Mouse (Mus musculus): ENCODE measurements around the gene Kcnj14.

Kcnj14 gene

DNA sequence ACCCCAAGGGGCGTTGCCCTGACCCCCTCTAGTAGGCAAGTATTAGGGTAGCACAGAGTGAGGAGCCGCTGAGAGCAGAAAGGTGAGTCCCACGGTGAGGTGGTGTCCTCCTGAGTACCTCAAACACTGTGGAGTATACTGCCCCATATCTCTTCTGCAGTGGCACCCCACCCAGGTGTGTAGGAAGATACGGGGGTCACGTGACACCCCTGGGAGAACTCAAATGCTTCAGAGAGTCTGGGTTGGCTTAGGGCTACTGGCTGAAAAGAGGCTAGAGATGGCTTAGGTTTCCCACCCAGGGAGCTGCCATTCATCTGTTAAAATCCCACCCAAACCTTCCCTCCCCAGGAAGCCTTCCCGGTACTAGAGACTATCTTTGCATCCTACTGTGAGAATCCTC lies 27.6 kb downstream of the Kcnj14 start:
- WGBS: 48% methylated on average over 6 of the region's 6 CpGs

DNA sequence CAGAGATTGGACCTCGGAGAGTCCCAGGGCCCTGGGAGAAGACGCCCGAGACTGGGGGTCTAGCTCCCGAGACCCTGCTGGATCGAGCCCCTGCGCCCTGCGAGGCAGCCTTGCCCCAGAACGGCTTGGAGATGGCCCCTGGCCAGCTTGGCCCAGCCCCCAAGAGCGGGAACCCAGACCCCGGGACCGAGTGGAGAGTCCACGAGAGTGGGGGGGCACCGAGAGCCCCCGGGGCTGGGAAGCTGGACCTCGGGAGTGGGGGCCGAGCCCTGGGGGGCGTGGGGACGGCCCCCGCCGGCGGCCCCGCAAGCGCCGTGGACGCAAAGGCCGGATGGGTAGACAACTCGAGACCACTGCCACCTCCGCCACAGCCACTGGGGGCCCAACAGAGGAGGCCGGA lies 29.6 kb downstream of the Kcnj14 start:
- WGBS: 89% methylated on average over 29 of the region's 29 CpGs

DNA sequence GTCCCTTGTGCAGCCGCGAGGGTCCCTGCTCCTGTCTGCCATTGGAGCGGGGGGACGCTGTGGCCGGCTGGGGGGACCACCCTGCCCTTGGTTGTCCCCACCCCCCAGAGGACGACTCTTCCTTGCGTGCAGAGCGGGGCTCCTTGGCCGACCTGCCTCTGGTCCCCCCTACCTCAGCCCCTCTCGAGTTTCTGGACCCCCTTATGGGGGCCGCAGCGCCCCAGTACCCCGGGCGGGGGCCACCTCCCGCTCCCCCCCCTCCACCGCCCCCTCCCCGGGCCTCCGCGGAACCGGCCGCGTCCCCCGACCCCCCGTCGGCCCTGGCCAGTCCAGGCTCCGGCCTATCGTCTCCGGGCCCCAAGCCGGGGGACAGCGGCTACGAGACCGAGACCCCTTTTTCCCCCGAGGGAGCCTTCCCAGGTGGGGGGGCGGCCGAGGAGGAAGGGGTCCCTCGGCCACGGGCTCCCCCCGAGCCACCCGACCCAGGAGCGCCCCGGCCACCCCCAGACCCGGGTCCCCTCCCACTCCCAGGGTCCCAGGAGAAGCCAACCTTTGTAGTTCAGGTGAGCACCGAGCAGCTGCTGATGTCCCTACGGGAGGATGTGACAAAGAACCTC lies 30.5 kb downstream of the Kcnj14 start:
- WGBS: 84% methylated on average over 44 of the region's 44 CpGs

DNA sequence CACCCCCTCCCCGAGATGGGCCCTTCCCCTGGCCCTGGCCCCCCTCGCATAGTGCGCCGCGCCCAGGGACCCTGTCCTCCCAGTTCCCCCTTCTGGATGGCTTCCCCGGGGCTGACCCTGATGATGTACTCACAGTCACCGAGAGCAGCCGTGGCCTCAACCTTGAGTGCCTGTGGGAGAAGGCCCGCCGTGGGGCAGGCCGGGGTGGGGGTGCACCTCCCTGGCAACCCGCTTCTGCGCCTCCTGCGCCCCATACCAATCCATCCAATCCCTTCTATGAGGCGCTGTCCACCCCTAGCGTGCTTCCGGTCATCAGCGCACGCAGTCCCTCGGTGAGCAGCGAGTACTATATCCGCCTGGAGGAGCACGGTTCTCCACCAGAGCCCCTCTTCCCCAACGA lies 31.3 kb downstream of the Kcnj14 start:
- 83% methylated on average over 24 of the region's 24 CpGs for WGBS

DNA sequence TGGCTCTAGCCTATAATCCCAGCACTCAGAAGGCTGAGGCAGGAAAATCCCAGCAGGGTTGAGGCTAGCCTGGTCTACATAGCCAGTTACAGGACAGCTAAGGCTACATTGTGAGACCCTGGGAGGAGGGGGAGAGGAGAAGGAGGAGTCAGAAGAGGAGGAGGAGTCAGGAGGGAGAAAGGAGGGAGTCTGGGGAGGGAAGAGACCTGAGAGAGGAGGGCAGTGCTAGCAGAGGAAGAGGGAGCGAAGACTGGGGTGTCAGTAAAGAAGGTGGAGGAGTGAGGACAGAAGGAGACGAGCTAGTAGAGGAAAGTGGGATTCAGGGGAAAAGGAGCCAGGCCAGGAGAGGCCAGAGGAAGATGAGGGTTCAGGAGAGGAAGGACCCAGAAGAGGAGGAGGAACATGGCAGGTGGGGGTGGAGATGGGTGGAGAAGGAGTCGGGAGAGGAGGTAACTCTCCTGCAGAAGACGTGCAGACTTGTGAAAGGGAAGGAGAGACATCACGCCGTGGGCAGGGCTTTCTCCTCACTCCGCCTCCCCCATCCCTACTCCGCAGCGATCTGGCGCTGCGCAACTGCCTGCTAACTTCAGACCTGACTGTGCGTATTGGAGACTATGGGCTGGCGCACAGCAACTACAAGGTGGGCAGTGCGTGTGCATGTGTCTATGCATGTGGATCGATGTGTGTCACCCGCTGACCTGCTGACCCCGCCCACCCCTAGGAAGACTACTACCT lies 32.7 kb downstream of the Kcnj14 start:
- 48% methylated on average over 17 of the region's 17 CpGs for WGBS

DNA sequence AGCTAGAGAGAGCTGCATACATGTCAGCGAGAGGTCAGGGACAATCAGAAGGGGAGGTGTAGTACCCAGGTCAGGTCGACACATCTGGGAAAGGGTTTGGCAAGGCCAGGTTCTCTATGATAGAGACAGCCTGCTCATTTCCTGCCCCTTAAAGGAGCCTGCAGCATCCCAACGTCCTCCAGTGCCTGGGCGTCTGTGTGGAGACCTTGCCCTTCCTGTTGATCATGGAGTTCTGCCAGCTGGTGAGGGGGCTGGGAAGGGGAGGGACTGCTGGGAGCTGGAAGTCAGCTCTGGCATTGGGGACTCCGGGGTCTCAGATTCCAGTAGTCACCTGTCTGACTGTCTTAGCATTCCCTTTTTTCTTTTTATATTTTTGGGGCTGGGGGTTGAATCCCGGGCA lies 33.9 kb downstream of the Kcnj14 start:
- WGBS: 65% methylated on average over 6 of the region's 6 CpGs

DNA sequence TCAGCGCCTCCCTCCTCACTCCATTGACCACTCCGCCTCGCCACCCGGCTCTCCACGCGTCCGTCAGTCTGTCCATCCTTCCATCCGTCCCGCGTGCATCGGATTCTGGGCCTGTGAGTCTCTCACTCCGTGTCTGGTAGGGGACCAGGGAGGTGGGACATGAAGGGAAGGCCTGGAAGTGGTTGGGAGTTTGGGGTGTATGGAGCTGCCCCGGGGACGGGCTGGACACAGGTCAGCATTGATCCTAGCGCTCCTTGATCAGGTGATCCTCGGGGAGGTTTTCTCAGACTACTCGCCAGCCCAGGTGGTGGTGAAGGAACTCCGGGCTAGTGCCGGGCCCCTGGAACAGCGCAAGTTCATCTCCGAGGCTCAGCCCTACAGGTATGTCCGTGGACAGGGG lies 36.9 kb downstream of the Kcnj14 start:
- WGBS: 87% methylated on average over 22 of the region's 22 CpGs

DNA sequence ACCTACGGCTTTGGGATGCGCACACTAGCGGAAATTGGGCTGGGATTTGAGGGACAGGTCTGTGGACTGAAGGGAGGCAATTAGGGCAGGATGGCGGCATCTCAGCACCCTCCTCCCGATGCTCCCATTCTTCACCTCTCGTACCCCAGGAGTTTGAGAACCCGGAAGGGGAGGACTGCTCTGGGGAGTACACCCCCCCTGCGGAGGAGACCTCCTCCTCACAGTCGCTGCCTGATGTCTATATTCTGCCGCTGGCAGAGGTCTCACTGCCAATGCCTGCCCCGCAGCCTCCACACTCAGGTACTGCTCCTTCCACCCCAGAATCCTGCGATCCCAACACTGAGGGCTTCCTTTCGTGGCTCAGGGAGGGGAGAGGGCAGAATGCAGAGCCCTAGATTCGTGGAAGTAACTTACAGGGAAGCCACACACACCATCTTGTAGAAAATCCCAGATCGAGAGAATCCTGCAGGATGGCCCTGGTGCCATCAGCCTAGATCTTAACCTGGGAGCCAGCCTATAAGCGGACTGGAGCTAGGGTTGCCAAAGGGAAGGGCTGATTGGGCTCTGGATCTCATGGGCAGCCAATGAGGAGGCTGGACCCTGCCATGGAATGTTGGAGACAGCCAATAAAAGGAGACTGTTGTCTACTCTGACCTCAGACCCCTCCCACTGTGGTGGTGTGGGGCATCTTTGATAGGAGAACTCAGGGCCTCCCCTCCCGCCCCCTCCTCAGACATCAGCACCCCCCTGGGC lies 37.7 kb downstream of the Kcnj14 start:
- 10% methylated on average over 17 of the region's 17 CpGs for WGBS

DNA sequence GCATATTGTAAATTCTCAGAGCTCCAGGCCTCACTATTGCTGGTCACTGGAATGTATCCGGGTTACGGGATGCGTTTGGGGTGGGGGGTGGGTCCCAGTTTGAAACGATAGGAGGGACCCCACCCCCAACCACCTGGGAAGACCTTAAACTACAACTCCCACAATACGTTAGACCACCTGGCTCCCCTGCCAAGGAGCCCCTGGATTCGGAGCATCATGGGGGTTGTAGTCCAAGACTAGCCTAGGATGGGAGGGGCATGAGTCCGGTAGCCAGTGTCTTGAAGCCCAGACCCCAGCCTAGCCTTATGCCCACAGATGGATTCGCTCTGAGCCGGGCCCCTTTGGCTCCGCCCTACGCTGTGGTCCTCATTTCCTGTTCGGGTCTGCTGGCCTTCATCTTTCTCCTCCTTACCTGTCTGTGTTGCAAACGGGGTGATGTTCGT lies 38.4 kb downstream of the Kcnj14 start:
- WGBS: 2% methylated on average over 14 of the region's 14 CpGs

DNA sequence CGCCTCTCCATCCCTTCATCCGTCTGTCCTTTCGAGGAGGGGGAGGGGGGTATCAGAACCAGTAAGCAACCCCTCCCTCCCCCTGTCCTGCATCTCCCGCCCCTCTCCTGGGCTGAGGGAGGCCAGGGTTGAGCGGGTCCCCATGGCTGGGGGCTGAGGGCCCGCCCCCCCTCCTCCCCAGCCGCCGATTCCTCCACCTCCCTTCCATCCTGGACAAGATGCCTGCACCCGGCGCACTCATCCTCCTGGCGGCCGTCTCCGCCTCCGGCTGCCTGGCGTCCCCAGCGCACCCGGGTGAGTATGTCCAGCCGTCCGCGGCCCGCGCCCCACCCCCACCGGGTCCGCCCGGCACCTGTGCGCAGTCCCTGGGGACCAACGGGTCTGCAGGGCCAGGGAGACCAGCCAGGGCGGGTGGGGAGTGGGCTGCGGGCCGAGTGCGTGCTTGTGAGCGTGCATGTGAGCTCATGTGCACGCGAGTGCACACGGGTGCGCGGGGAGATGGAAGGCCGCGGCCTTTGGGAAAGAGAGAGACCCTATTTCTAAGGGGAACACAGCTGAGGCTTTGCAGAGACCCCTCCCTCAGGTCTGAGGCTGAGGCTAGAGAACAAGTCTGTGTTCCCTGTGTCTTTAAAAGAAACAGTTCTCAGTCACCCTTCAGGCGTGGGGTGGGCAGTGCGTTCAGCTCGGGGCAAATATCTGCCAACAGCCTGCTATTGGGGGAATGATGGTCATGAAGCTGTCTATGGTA lies 39.0 kb downstream of the Kcnj14 start:
- WGBS: under 1% methylated on average over 40 of the region's 42 CpGs

DNA sequence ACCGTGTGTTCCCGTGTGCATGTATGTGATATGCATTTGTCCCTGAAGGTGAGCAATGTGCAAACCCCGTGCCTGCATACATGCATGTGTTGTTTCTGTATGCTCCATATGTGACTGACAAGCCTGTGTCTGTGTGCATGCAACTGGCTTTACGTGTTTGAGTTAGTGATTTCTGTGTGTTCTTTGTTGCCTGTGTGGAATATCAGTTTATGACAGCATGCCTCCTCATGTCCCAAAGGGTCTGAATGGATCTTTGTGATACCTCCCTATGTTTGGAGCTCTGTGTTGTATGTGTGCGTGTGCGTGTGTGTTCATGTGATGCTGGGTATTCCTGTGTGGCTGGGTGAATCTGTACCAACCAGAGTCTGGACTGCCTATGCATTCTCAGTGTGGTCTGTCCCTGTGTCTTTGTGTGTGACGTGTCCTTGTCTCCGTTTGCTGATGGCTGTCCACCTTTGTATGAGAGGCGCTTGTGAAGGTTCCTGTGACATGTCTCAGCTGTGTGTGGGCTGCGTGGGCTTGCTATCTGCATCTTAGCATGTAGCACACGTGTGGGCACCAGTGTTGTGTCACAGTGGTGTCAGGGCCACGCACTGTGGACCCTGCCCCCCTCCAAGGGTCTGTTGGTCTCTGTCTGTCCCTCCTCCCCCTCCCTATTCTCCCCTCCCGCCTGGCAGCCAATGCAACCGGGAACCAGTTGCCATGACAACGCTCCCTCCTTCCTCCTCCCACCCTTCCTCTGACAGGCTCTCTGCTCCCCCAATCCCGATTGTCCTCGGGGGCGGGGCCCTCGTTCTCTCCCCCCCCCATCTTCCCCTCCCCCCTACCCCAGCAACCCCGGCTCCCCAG lies 39.8 kb downstream of the Kcnj14 start, which contains the start of gene Sult2b1:
TSS of gene Sult2b1 (minus strand) at position 146 of the 849 bp plus-strand sequence.
- WGBS: 9% methylated on average over 19 of the region's 20 CpGs

DNA sequence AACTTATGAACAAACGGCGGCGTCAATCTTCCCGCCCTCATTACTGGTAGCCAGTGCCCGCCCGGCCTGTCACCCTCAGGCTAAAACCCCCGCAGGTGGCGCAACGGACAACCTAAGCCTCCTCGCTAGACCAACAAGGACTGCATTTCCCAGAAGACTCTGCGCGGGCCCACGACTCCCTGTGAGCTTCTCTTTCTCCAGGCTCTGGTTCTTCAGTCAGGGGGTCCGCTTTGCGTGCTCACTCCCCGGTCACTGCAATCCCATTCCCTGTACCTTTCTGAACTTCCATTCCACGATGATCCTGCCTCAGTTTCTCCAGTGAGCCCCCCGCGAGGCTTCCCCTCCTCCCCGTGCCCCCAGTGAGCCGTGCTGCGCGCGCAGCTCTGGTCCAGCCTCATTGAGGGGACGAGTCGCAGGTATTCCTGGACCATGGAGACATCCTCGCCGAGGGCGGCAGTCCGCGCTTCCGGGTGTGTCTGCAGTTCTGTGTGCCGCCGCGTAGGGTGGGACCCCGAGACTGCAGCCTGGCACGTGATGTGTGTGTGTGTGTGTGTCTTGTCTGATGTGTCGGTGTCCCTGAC lies 41.0 kb downstream of the Kcnj14 start, which contains the start of gene Lmtk3:
TSS of gene Lmtk3 (plus strand) at position 228 of the 581 bp plus-strand sequence.
- WGBS: 2% methylated on average over 38 of the region's 38 CpGs

DNA sequence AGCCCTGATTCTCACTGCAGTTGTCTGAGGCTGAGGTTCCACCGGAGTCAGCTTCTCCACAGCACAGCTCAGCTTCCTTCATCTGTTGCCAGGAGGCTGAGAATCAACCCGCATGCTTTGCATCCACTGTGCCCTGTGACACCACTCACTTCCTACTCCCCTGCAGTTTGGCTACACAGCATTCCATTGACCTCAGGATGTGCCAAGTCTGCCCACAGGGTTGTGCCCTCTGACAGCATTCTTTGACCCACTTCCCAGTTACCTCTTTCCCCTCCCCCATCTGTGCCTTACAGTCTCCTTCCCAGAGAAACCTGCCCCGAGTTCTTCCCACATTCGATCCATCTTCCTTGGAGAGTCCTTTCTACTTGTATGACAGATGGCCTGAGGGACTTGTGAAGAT lies 42.3 kb downstream of the Kcnj14 start:
- 52% methylated on average over 4 of the region's 4 CpGs for WGBS

DNA sequence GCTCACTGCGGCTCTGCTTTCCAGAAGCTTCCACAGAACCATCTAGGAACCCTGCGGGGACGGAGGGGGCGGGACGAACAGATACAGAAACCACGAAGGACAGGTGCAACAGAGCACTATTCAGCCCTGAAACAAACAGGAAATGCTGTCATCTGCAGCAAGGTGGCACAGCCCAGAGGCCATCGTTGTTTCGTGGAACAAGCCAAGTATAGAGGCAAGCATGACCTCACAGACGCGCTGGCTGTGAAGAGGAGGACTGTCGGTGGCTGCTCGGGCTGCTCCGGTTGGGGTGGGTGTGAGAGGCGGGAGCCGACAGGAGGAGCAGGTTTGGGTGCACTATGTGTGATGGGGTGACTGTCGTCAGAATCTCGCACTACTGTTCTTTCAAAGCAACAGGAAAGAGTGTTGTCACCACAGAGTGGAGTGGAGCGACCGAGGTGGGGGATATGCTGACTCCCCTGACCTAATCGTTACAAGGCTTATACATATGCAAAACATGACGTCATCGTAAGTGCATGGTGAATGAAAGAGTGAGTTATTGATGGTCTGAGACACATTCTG lies 45.4 kb downstream of the Kcnj14 start:
- 15% methylated on average over 22 of the region's 22 CpGs for WGBS

DNA sequence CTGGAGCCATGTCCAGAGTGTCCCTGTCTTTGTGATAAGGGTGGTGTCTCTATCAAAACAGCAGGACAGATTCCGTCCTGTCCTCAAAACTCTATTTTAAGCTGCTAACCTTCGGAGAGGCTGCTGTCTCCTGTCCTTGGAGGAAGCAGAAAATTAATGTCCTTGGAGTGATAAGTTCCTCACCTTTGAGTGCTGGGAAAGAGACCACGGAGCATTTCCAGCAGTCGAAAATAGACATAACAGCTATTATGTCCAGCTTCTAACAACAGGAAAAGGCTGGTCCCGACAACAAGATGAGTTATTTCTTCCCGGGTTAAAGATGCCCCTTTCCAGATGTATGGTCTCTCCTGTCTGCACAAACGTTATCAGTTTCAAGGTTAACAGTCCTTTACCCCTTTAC lies 49.3 kb downstream of the Kcnj14 start:
- 81% methylated on average over 7 of the region's 7 CpGs for WGBS

DNA sequence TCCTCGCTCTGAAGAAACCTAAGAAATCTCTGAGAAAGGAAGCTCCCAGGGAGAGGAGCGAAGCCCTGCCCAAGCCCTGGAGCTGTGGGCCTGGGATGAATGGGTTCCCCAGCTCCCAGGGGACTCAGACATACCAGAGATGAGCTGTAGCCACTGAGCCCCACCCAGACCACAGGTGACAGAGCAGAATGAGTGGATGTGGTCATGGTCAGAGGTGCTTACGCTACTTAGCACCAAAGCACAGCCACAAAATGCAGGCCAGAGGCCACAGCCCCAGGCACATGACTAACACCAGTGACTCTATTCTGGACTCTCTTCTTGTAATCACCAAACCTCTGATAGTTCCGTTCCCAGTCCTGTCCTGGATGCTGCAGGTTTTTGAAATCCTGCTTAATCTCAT lies 53.5 kb downstream of the Kcnj14 start:
- 70% methylated on average over 4 of the region's 4 CpGs for WGBS

DNA sequence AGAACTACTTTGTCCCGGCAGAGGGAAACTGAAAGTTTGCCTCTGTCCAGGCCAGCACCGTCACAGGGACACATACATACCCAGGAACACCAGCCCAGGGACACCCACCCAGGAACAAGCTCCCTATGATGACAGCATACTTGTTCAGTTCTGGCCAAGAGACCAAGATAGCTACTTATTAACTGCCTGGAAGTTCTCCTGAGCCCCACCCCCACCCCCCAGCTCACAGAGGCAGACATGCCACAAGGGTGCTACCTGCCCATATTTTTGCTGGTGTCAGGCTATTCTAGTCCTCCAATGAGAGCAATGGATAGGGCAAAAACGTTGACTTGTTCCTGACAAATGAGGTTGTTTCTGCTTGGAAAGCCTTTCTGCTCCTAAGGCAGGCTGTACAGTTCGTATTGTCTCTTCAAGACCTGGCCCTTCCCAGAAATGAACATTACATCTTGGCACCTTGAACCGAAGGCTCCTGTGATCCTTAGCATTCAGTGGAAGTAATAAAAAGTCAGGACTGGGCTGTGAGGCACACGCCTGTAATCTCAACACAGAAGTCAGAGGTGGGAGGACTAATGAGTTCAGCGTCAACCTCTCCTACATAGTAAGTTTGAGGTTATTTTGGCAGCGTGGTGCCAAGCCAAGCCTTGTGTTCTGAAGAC lies 54.0 kb downstream of the Kcnj14 start:
- WGBS: 76% methylated on average over 8 of the region's 8 CpGs

DNA sequence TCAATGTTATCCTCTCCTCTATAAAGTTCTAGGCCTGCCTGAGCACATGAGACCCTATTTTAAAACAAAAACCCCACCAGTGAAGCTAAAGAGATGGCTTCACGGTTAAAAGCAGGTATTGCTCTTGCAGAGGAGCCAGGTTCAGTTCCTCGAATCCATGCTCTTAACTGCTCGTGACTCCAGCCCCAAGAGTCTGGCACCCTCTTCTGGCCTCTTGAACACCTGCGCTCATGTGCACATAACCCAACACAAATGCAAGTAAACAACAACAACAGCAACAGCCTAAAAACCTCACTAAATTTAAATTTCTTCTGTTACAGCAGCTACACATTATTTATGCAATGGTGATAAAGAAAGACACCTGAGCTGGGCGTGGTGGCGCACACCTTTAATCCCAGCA lies 57.1 kb downstream of the Kcnj14 start:
- WGBS: 97% methylated on average over 6 of the region's 6 CpGs

DNA sequence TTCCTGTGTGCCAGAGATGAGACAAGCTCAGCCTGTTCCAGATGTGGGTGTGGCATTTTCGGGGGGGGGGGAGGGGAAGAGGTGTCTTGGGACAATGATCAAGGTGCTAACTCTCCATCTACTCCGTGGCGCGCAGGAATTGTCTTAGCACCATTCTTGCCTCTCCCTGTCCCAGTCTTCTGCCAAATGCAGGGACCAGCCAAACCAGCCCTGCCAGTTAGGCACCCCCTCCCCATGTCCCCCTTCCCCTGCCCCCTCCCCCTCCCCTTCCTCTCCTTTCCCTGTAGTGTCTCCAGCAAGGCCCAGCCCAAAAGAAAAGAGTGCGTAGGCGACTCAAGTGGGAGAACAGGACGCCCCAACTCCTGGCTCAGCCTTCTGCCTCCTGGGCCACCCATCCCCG lies 57.8 kb downstream of the Kcnj14 start:
- 64% methylated on average over 8 of the region's 8 CpGs for WGBS
